Mouse (Mus musculus): Measurements from ENCODE around the gene Tead4. TPM values are rescaled to one million over a fixed set of nuclear protein-coding genes. Genes with fewer than 3 reads are reported as not detected.

The Tead4 gene
- total RNA-seq, 2 experiments from 2014 or later: 0.82 to 0.91 TPM

DNA sequence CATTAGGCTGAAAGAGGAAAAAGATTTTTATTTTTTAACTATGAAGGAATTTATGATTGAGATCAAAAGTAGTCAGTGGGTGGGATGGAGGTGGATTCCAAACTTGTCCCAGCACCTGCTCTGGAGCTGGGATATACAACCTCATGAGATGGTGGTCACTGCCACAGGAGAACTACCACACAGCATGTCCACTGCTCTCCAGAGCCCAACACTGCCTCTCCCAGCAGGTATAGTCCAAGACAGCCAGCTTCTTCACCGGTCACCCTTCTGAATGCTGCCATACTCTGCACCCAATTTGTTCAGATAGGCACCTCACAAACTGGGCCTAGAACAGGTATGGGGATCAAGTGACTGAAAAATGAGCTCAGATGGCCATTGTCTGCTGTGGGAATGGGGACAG, 121.0 kb downstream of the Tead4 start:
- DNase-seq (ENCODE audit: low spot score in 2 of 2): no peak

DNA sequence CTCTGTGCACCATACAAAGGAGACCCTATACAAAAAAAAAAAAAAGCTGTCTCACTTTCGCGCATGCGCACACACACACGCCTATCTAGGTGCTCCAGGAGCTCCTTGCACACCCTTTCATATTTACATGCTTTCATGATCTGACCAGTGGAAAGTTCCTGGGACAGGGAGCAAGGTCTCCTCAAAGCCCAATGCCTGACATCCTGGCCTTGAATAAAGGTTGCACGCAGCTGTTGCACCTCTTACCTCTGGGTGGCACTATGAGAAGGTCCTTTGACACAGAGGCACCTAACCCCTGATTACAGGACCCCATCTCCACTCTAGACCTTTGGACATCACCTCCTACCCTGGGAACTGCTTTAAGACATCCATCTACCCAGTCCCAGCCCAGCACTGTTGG, 121.4 kb downstream of the Tead4 start:
- no peak for DNase-seq (ENCODE audit: low spot score in 2 of 2)

DNA sequence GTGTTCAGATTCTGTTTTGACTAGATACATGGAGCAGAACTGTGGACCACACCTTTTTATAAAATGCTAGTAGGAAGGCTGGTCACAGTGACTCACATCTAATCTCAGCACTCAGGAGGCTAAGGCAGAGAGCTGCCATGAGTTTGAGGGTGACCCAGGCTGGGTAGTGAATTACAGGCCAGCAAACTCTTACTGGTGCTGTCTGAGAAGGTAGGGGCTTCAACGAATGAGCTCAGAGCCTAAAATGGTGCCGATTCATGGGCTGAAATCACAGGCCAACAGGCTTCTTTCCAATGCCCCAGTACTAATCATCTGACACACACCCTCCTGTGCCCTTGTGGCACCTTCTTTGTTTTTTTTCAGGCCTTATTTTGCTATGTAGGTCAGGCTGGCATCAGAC, 121.9 kb downstream of the Tead4 start:
- no peak for DNase-seq (ENCODE audit: low spot score in 2 of 2)

Other genes starting within 250 kb of the Tead4 start
- gene Tspan9, start 157.2 kb downstream of the Tead4 start, total RNA-seq (2021): 10 to 100 TPM; 79.8 to 84.6 TPM
- gene Tulp3, start 55.0 kb upstream of the Tead4 start, total RNA-seq (2021): 10 to 100 TPM; 23.2 to 24.2 TPM
- 10 to 100 TPM; 21.8 to 22.6 TPM for gene Rhno1, start 62.1 kb upstream of the Tead4 start, total RNA-seq (2021)
- gene Foxm1, start 62.1 kb upstream of the Tead4 start, total RNA-seq (2021): 1 to 10 TPM; 5.8 to 7.9 TPM
- gene Tex52, start 74.6 kb upstream of the Tead4 start, total RNA-seq (2021): not detected
- 1 to 10 TPM in 1 of 2 experiments, not detected in 1; 1.3 TPM for gene Gm44596, start 74.7 kb upstream of the Tead4 start, total RNA-seq (2021)
- 1 to 10 TPM; 5.2 to 5.3 TPM for gene Nrip2, start 98.5 kb upstream of the Tead4 start, total RNA-seq (2021)
- gene Itfg2, start 124.1 kb upstream of the Tead4 start, total RNA-seq (2021): 10 to 100 TPM; 21.9 to 23.8 TPM
- 100 to 1,000 TPM; 117 to 118 TPM for gene Fkbp4, start 137.9 kb upstream of the Tead4 start, total RNA-seq (2021)
- not detected for gene Pzp, start 225.9 kb upstream of the Tead4 start, total RNA-seq (2021)